Mouse (Mus musculus) retina, embryonic 14.5 days (tissue): ENCODE measurements around the gene Tmem140.

Source experiments
- DNase-seq: peaks from one replicate; pipeline ENCODE4 v3.0.0-alpha.2; 2015; ENCODE audit warnings: low spot score

Gene Tmem140

GRCm38 (mm10) chr6:34875966-34876834, 13.3 kb downstream of the Tmem140 start:
- no peak for DNase-seq

DNA sequence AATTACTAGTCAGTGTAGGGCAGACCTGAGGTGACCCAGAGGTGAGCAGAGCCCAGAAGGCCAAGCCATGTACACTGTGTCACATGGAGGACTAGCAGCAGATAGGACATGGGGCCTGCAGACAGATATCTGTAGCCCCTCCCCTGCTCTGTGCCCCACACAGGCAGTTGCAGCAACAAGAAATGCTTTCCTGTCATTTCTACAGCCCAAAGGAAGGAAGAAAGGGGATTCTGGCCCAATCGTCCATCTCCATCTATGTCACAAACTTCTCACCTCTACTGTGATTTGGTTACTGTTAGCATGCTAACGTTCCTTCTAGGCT, 13.8 kb downstream of the Tmem140 start:
- no peak for DNase-seq

DNA sequence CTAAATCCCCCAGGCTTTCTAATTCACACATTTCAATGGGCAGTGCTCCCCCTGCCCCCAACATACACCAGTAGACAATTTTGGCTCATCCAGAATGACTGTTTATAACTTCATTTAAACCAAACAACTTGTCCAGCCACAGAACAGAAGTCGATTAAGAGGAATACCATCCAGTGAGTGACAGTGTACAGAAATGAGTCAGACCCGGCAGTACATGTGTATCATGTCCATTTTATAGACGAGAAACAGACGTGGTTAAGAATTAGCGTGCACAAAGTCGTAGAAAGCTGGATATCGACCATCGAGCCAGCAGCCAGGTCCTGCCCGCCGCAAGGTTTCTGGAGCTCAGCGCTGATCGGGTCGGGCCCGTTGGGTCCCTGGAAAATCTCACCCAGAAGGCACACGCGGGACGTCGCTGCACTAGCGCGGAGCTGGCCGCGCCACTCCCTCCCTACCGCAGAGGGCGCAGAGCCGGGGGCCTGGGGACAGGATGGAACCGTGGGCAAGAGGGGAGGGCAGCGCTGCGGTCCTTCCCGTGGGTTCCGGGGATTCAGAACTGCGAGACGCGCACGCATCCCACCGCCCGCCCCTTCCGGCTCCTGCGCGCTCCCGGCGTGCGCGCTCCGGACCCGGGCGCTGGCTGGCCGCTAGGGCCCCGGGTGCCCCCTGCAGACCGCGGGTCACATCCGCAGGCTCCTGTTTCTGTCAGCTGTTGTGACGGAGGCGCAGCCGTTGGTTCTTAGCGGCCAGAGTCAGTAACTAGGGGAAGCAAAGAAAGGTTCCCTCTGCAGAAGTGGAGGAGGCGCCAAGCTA, 14.8 kb downstream of the Tmem140 start, which contains the start of gene Cyren:
Gene Cyren (minus strand): TSS at position 552 of the 813 bp plus-strand sequence.
- DNase-seq: peak; percentile 96

- DNase-seq: no peak
These were observed 16.3 kb downstream of the Tmem140 start for GRCm38 (mm10) chr6:34879101-34879740.

DNA sequence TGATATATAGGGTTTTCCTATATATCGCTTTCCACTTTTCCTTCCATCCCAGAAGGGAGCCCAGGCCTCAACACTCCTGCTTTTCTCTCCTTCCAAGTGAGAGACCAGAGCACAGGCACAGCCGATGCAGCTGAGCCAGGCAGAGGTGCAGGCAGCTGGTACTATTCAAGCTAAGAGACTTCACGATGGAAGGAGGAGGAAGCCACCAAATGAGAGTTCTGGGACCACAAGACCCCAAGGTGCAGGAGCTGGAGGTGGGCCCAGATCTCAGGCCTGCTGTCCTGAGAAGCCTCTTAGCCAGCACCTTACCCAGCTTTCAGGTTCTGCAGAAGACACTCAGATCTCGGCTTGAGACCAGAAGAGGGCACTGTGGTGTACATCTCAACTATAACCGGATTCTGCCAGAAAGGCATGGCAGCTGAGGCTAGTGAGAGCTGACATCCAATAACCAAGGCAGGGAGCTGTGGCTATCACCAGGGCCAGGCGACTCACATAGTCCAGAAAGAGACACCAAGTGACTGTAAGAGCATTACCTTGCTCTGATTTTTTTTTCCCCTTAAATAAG, 17.0 kb downstream of the Tmem140 start:
- peak; percentile 65 for DNase-seq

GRCm38 (mm10) chr6:34884724-34885123, 21.8 kb downstream of the Tmem140 start:
- DNase-seq: no peak

DNA sequence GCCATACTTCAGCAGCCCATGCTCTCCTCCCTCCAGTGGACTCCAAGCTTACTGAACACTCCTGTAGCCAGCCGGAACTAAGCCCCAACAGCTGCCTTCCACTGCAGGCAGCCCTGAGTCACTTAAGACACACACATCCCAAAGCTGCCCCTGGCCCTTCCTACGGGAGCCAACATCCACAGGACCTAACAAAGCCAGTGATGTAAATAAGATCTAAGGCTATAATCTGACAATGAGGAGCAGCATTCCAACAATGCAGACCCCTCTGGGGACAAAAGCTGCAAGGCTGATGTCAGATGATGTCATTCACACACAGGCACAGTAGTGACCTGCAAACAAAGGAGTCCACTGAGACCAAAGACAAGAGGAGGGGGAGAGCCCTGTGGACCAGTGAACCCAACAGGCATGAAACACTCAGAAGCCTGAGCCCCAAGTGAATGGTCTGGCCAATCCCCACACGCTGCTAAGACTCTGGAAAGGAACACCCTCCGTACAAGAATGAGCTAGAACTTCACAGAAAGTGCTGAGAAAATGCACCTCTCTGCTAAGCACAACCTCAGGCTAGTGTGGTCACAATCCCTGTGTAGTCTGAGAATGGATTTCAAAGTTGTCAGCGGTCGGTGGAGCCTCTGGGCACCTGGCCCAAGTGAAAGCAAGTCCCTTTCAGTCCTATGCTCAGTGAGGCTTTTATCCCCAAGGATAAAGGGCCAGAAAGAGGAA, 24.3 kb downstream of the Tmem140 start:
- peak; percentile 69 for DNase-seq

DNA sequence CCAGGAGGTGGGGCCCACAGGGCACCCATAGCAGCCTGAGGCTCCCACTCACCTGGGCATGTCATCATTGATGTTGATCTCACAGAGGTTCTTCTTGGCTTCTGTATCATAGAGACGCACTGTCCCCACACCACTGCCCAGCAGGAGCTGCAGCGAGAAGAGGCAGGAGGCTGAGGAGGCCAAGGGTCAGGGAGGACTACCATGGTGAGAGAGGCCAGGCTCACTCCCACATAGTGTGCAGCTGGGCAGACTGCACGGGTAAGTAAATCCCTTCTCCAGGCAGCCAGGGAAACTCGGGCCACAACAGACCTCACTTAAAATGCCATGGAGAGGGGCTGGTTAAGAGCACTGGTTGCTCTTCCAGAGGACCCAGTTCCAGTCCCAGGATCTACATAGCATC, 26.2 kb downstream of the Tmem140 start:
- DNase-seq: no peak

GRCm38 (mm10) chr6:34895569-34895968, 32.6 kb downstream of the Tmem140 start:
- DNase-seq: no peak

DNA sequence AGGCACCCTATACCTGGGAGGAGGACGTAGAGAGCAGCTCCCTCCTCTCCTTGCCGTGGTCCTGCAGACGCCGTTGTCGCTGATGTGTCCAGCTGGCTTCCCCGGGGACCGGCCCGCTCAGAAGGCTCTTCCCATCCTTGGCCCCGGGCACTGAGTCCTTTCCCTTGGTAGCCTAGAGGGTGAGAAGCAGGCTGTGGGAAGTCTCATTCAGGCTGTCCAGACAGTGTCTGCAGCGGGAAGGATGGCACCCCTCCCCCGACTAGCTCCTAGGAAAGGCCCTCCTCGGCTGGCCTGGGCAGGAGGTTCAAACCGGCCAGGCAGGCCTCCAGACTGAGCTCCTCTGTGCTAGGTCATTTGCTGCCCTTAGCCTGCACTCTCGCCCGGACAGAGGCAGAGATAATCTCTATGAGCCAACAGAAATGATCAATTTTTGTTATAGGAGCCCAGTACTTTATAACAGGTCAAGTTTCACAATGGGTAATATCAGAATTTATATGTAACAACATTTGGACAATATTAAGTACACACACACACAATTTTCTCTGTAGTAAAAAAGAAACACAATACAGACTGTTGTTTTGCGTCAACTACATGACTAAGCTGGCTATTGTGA, 33.3 kb downstream of the Tmem140 start:
- DNase-seq: no peak

DNA sequence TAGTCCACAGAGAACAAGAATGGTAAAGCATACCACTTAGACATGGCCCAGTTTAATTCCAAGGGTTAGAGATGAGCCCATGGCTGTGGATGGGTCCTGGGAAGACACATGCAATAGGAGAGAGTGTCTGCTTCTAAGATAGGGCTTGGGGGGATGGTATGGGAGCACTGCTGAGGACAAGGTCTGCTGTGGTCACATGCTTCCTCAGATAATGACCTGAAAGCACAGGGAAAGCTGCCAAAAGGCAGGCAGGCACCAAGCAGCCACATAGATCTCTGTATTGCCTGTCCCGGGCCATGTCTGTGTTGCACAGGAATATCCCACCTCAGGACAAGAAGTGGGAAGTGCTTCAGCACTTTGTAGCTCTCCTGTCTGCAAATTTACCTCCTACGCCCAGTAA, 36.2 kb downstream of the Tmem140 start:
- no peak for DNase-seq

- DNase-seq: no peak
These were observed 38.0 kb downstream of the Tmem140 start for GRCm38 (mm10) chr6:34900990-34901389.

- no peak for DNase-seq
These were observed 39.0 kb downstream of the Tmem140 start for GRCm38 (mm10) chr6:34901911-34902444.

DNA sequence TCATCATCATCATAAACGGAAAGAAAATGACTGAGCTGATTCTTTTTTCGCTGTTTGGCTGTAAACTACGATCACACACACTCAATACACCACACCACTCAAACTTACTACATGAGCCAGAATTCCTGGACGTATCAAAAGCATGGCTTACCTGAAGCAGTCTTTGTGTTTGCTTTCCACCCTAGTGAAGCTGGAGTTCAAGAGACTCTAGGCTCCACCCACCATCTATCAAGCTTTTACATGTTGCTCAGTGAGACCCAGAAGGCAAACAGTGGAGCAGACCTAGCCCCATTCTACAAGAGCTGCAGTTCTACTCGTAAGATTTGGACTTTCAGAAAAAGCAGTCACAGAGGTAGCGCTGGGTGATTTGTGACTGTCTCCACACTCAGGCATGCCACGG, 39.6 kb downstream of the Tmem140 start:
- no peak for DNase-seq

- DNase-seq: no peak
These were observed 40.5 kb downstream of the Tmem140 start for GRCm38 (mm10) chr6:34903441-34903840.

- no peak for DNase-seq
These were observed 40.9 kb downstream of the Tmem140 start for GRCm38 (mm10) chr6:34903851-34904250.

DNA sequence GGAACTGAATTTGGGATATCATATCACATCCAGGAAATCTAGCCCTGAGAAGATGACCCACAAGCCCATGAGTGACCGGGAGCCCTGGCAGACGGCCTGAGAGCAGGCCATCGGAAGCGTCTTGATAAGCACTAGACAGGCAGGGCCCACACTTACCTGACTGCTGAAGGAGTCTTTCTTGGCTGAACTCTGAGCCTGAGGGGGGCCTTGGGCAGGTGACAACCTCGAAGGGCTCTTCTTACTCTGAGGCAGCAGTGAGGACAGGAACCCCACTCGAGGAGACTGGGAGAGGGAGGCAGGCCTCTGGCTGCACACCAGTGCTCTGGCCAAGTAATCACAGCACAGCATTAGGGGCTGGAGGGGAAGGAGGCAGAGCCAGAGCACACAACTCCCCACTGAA, 41.4 kb downstream of the Tmem140 start:
- no peak for DNase-seq

- DNase-seq: no peak
These were observed 43.2 kb downstream of the Tmem140 start for GRCm38 (mm10) chr6:34906125-34906524.

DNA sequence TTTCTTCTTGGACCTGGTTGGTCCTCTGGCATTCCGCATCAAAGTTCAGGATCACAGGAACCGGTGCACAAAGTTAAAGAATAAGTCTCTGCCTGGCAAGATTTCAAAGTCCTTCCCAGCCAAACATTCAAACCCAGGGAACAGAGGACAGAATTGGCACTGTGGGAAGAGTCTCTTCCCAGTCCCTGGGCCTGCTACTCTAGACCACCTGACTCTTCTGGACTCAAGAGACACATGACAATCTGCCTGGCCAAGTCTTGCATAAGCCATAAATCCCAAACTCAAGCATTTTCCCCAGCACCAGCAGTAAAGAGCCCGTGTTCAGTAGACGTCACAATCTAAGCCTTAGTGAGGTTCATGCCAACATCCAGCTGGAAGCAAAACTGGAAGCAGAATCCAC, 43.7 kb downstream of the Tmem140 start:
- no peak for DNase-seq

- DNase-seq: no peak
These were observed 44.2 kb downstream of the Tmem140 start for GRCm38 (mm10) chr6:34907121-34907614.
